Mouse (Mus musculus) ES-Bruce4 (cell line): ENCODE results near the gene Ttf1. TPM values are rescaled to one million over a fixed set of nuclear protein-coding genes. Genes with fewer than 3 reads are reported as not detected.
"Not testable (repeated sequence)": the region's sequence is repeated elsewhere in the genome, so short reads cannot be mapped to it uniquely, and the experiment has no call there.

Source experiments
- H3K27ac ChIP-seq: 2 replicates; pipeline ENCODE4 v1.5.1; 2012; ENCODE audit warnings: low read length, inconsistent platforms; ENCODE audit not compliant: insufficient read depth
- H3K27me3 ChIP-seq: 2 replicates; pipeline ENCODE4 v1.6.1; 2012; ENCODE audit warnings: mild to moderate bottlenecking, low read length, inconsistent platforms; ENCODE audit not compliant: control insufficient read depth, poor library complexity, insufficient read depth, severe bottlenecking
- H3K36me3 ChIP-seq: 2 replicates; pipeline ENCODE4 v1.6.1; 2012; ENCODE audit warnings: inconsistent platforms, mild to moderate bottlenecking, low read length, moderate library complexity; ENCODE audit not compliant: control insufficient read depth, poor library complexity, insufficient read depth, severe bottlenecking
- H3K4me1 ChIP-seq: one replicate; pipeline ENCODE4 v1.8.1; 2011; ENCODE audit warnings: low read length; ENCODE audit not compliant: control insufficient read depth, insufficient read depth
- H3K4me3 ChIP-seq: 2 replicates; pipeline ENCODE4 v1.5.1; 2011; ENCODE audit warnings: low read depth, mild to moderate bottlenecking, low read length
- H3K9ac ChIP-seq: 2 replicates; pipeline ENCODE4 v1.6.1; 2012; ENCODE audit warnings: low read depth, mild to moderate bottlenecking, inconsistent platforms; ENCODE audit not compliant: poor library complexity, severe bottlenecking
- H3K9me3 ChIP-seq: replicated peaks from 2 replicates; pipeline ENCODE4 v1.6.1; 2012; ENCODE audit warnings: mild to moderate bottlenecking, low read length, inconsistent platforms; ENCODE audit not compliant: control insufficient read depth, poor library complexity, insufficient read depth, severe bottlenecking
- CTCF ChIP-seq: IDR thresholded peaks from one replicate; pipeline ENCODE4 v1.8.1; 2011; ENCODE audit warnings: low read depth, low read length
- EP300 ChIP-seq: IDR thresholded peaks from 2 replicates; pipeline ENCODE4 v1.6.1; 2011; ENCODE audit warnings: low read depth, low read length; ENCODE audit not compliant: insufficient read depth
- POLR2A ChIP-seq: IDR thresholded peaks from one replicate; pipeline ENCODE4 v1.8.1; 2011; ENCODE audit warnings: low read length; ENCODE audit not compliant: insufficient read depth
- polyA plus RNA-seq: library from polyadenylated mRNA; stranded (reverse); fragments of >200 nt; gene quantifications from 2 replicates; pipeline ENCODE4 v1.2.4, GENCODE M21; 2011; ENCODE audit warnings: low read depth; ENCODE audit not compliant: missing spikeins, insufficient read depth, insufficient read length

Ttf1 gene
- polyA plus RNA-seq, 1 experiment: 33.9 TPM

- no peak for TF ChIP-seq EP300
- TF ChIP-seq POLR2A: no peak
- peaks cover 31% of the 10 kb centered on the region for H3K36me3 ChIP-seq
Measured at GRCm38 (mm10) chr2:29075331-29076070, 15.4 kb downstream of the Ttf1 start.

GRCm38 (mm10) chr2:29076226-29076625, 16.2 kb downstream of the Ttf1 start:
- peaks cover 5% of the 10 kb centered on the region for H3K4me1 ChIP-seq

More at GRCm38 (mm10) chr2:29075331-29076070, 15.4 kb downstream of the Ttf1 start:
- Histone ChIP-seq H3K27me3 (no peaks in the 10 kb centered on the region), H3K9ac (no peak overlapping the region), H3K27ac (peak overlapping the region; percentile 70), H3K4me3 (no peak overlapping the region), H3K4me1 (peaks cover 5% of the 10 kb centered on the region), H3K9me3 (no peaks in the 10 kb centered on the region)

GRCm38 (mm10) chr2:29081965-29082364, 21.9 kb downstream of the Ttf1 start:
- Histone ChIP-seq H3K36me3 (peaks cover 42% of the 10 kb centered on the region), H3K9me3 (no peaks in the 10 kb centered on the region), H3K4me1 (no peaks in the 10 kb centered on the region), H3K27ac (no peak overlapping the region), H3K27me3 (no peaks in the 10 kb centered on the region), H3K9ac (no peak overlapping the region), H3K4me3 (no peak overlapping the region)
- no peak for TF ChIP-seq EP300
- TF ChIP-seq CTCF: no peak
- TF ChIP-seq POLR2A: no peak

More at GRCm38 (mm10) chr2:29076226-29076625, 16.2 kb downstream of the Ttf1 start:
- no peak overlapping the region for H3K4me3 ChIP-seq
- no peaks in the 10 kb centered on the region for H3K27me3 ChIP-seq
- no peaks in the 10 kb centered on the region for H3K9me3 ChIP-seq
- no peak for TF ChIP-seq POLR2A
- TF ChIP-seq EP300: no peak
- no peak for TF ChIP-seq CTCF
- H3K27ac ChIP-seq: peak overlapping the region; percentile 70
- peaks cover 27% of the 10 kb centered on the region for H3K36me3 ChIP-seq
- H3K9ac ChIP-seq: no peak overlapping the region

- TF ChIP-seq EP300: no peak
- no peak for TF ChIP-seq POLR2A
- no peak for TF ChIP-seq CTCF
- no peaks in the 10 kb centered on the region for H3K9me3 ChIP-seq
- H3K27me3 ChIP-seq: no peaks in the 10 kb centered on the region
- no peaks in the 10 kb centered on the region for H3K4me1 ChIP-seq
- no peak overlapping the region for H3K9ac ChIP-seq
- no peak overlapping the region for H3K27ac ChIP-seq
- H3K36me3 ChIP-seq: peaks cover 28% of the 10 kb centered on the region
- no peak overlapping the region for H3K4me3 ChIP-seq
Measured at GRCm38 (mm10) chr2:29086026-29086425, 26.0 kb downstream of the Ttf1 start.

GRCm38 (mm10) chr2:29089276-29089675, 29.2 kb downstream of the Ttf1 start:
- not testable (repeated sequence) for H3K9me3 ChIP-seq, H3K4me3 ChIP-seq, H3K36me3 ChIP-seq

GRCm38 (mm10) chr2:29095674-29096073, 35.6 kb downstream of the Ttf1 start:
- Histone ChIP-seq H3K27ac (no peak overlapping the region), H3K36me3 (no peaks in the 10 kb centered on the region), H3K4me3 (no peak overlapping the region), H3K27me3 (no peaks in the 10 kb centered on the region), H3K4me1 (peaks cover 8% of the 10 kb centered on the region), H3K9me3 (peaks cover 10% of the 10 kb centered on the region; the same call in 1 of the 2 replicates), H3K9ac (no peak overlapping the region)
- TF ChIP-seq EP300 (no peak), POLR2A (no peak), CTCF (no peak)

More at GRCm38 (mm10) chr2:29089276-29089675, 29.2 kb downstream of the Ttf1 start:
- not testable (repeated sequence) for H3K27ac ChIP-seq, H3K4me1 ChIP-seq, H3K27me3 ChIP-seq, H3K9ac ChIP-seq
